In genomic region chr9:54689446-54689845, GRCm38 (mm10) we compare ENCODE assay signal across 30 mouse cellular contexts. TPM values are rescaled to one million over a fixed set of nuclear protein-coding genes. Genes with fewer than 3 reads are reported as not detected.
"Had no signal": no experiment of that assay in that cellular context is flagged by ENCODE, and none has a peak within 500 bp of the region (broad histone marks: within the 10 kb centered on the region; RNA-seq: fewer than 3 reads in every experiment).

No protein-coding gene starts in this region.

- H3K4me3 ChIP-seq: embryonic facial prominence, embryonic 10.5 days; embryonic facial prominence, embryonic 12.5 days; embryonic facial prominence, embryonic 13.5 days; embryonic facial prominence, embryonic 15.5 days; erythroblast, embryonic 14.5 days; forebrain, embryonic 10.5 days; forebrain, embryonic 12.5 days; forebrain, embryonic 13.5 days; forebrain, embryonic 15.5 days; gastrocnemius, adult 2 months had no signal

- H3K9me3 ChIP-seq: embryonic facial prominence, embryonic 10.5 days; embryonic facial prominence, embryonic 12.5 days; embryonic facial prominence, embryonic 13.5 days; embryonic facial prominence, embryonic 15.5 days; forebrain, embryonic 10.5 days; forebrain, embryonic 12.5 days; forebrain, embryonic 13.5 days; forebrain, embryonic 15.5 days had no signal

- H3K4me2 ChIP-seq: embryonic facial prominence, embryonic 12.5 days; embryonic facial prominence, embryonic 13.5 days; embryonic facial prominence, embryonic 15.5 days; forebrain, embryonic 12.5 days; forebrain, embryonic 13.5 days; forebrain, embryonic 15.5 days had no signal

- H3K4me1 ChIP-seq: embryonic facial prominence, embryonic 15.5 days; forebrain, embryonic 13.5 days had no signal

- H3K27me3 ChIP-seq: embryonic facial prominence, embryonic 15.5 days; forebrain, embryonic 15.5 days had no signal

- H3K27ac ChIP-seq: embryonic facial prominence, embryonic 10.5 days; embryonic facial prominence, embryonic 12.5 days; embryonic facial prominence, embryonic 13.5 days; embryonic facial prominence, embryonic 15.5 days; forebrain, embryonic 10.5 days; forebrain, embryonic 12.5 days; forebrain, embryonic 13.5 days; forebrain, embryonic 15.5 days; gastrocnemius, adult 2 months had no signal

- H3K36me3 ChIP-seq: embryonic facial prominence, embryonic 10.5 days; embryonic facial prominence, embryonic 12.5 days; embryonic facial prominence, embryonic 13.5 days; embryonic facial prominence, embryonic 15.5 days; forebrain, embryonic 10.5 days; forebrain, embryonic 12.5 days; forebrain, embryonic 15.5 days had no signal

- H3K9ac ChIP-seq: embryonic facial prominence, embryonic 12.5 days; embryonic facial prominence, embryonic 13.5 days; embryonic facial prominence, embryonic 15.5 days; forebrain, embryonic 12.5 days; forebrain, embryonic 13.5 days; forebrain, embryonic 15.5 days; forebrain, postnatal 0 days had no signal

- DNase-seq: cerebellum, adult 18-20 months; cerebellum, adult 2 months; cerebellum, adult 8-10 months; cerebellum, adult 9-10 months; cerebellum, adult 9-11 months; cerebellum, postnatal 10 days; cerebellum, postnatal 14 days; cerebellum, postnatal 25 days; cerebellum, postnatal 36 days; embryo, embryonic 11 days; forebrain, postnatal 0 days; gastrocnemius, adult 2 months; gastrocnemius, postnatal 10 days; gastrocnemius, postnatal 14 days; gastrocnemius, postnatal 25 days; gastrocnemius, postnatal 36 days; heart, adult 18-20 months had no signal

- ATAC-seq: forebrain, embryonic 13.5 days; forebrain, embryonic 14.5 days; forebrain, embryonic 15.5 days; forebrain, embryonic 16.5 days; forebrain, postnatal 0 days had no signal

RNA-seq across cellular contexts. Expression of gene Acsbg1, which starts 27.8 kb away (rescaled TPM):
- total RNA-seq: common myeloid progenitor, adult 5-6 weeks; granulocyte monocyte progenitor cell, adult 5-6 weeks had no signal
- polyA plus RNA-seq: erythroblast, embryonic 14.5 days had no signal
